Mouse (Mus musculus) liver, adult 2 months (tissue): ENCODE results near the gene Gm3625. TPM values are rescaled to one million over a fixed set of nuclear protein-coding genes. Genes with fewer than 3 reads are reported as not detected.
A peak's percentile ranks its signal among the peaks of the same experiment; 100 is the strongest.

Source experiments
- DNase-seq: peaks from one replicate; pipeline ENCODE4 v3.0.0-alpha.2; 2011; ENCODE audit warnings: low read depth, low spot score; ENCODE audit errors: extremely low read depth
- H3K27ac ChIP-seq: fragments of 200-500 bp; replicated peaks from 2 replicates; pipeline ENCODE4 v1.5.1; 2012; ENCODE audit warnings: low read depth, mild to moderate bottlenecking, control low read depth, inconsistent platforms, low read length; ENCODE audit not compliant: insufficient read depth
- H3K27me3 ChIP-seq: fragments of 200-500 bp; 2 replicates; pipeline ENCODE4 v1.6.1; 2012; ENCODE audit warnings: mild to moderate bottlenecking, moderate library complexity, low read length, inconsistent platforms; ENCODE audit not compliant: control insufficient read depth, insufficient read depth
- H3K36me3 ChIP-seq: fragments of 200-500 bp; 2 replicates; pipeline ENCODE4 v1.6.1; 2012; ENCODE audit warnings: low read length, inconsistent platforms; ENCODE audit not compliant: control insufficient read depth, insufficient read depth
- H3K4me1 ChIP-seq: fragments of 200-500 bp; 2 replicates; pipeline ENCODE4 v1.6.1; 2011; ENCODE audit warnings: low read length; ENCODE audit not compliant: control insufficient read depth, insufficient read depth
- H3K4me3 ChIP-seq: fragments of 200-500 bp; 2 replicates; pipeline ENCODE4 v1.5.1; 2011; ENCODE audit warnings: low read depth, mild to moderate bottlenecking, control low read depth, low read length, moderate library complexity; ENCODE audit not compliant: insufficient read depth
- H3K79me2 ChIP-seq: fragments of 200-500 bp; 2 replicates; pipeline ENCODE4 v1.6.1; 2012; ENCODE audit warnings: inconsistent platforms, mild to moderate bottlenecking, low read length, moderate library complexity; ENCODE audit not compliant: control insufficient read depth, insufficient read depth
- H3K9ac ChIP-seq: fragments of 200-500 bp; 2 replicates; pipeline ENCODE4 v1.6.1; 2012; ENCODE audit warnings: low read depth, mild to moderate bottlenecking, control low read depth, inconsistent platforms, low read length
- CTCF ChIP-seq: fragments of 200-500 bp; IDR thresholded peaks from 2 replicates; pipeline ENCODE4 v1.5.1; 2011; ENCODE audit warnings: low read depth, low read length, control low read depth
- POLR2A ChIP-seq: fragments of 200-500 bp; IDR thresholded peaks from 2 replicates; pipeline ENCODE4 v1.6.1; 2011; ENCODE audit warnings: low read length, control low read depth; ENCODE audit not compliant: insufficient read depth; ENCODE audit errors: extremely low read depth
- WGBS: fragments of 180-500 bp; shearing (Covaris S2); methylation state at CpG from one replicate; pipeline ENCODE4 v1.1.7; 2018; 5-methylcytosine and 5-hydroxymethylcytosine counted together
- polyA plus RNA-seq: library from polyadenylated mRNA; depleted of rRNA; stranded (reverse); fragments of >200 nt; gene quantifications from 2 replicates; pipeline ENCODE4 v1.2.3, GENCODE M21; 2012; rRNA removed
- total RNA-seq: library from RNA; depleted of rRNA; stranded (reverse); fragments of >200 nt; gene quantifications from 2 replicates; pipeline ENCODE4 v1.2.3, GENCODE M21; 2014; rRNA removed

The Gm3625 gene
- total and polyA plus RNA-seq, 2 experiments: not detected

- WGBS: 24% methylated on average over 18 of the region's 18 CpGs
- Histone ChIP-seq H3K4me1 (no peaks in the 10 kb centered on the region), H3K79me2 (no peaks in the 10 kb centered on the region), H3K27me3 (no peaks in the 10 kb centered on the region), H3K9ac (no peak overlapping the region), H3K4me3 (no peak overlapping the region), H3K27ac (no peak overlapping the region), H3K36me3 (no peaks in the 10 kb centered on the region)
- DNase-seq: peak; percentile 39
- TF ChIP-seq POLR2A (no peak), CTCF (peak; percentile 82)
Observed at GRCm38 (mm10) chr12:4548053-4549013, 44.4 kb downstream of the Gm3625 start.

- Histone ChIP-seq H3K79me2 (no peaks in the 10 kb centered on the region), H3K4me1 (no peaks in the 10 kb centered on the region), H3K36me3 (no peaks in the 10 kb centered on the region), H3K9ac (no peak overlapping the region), H3K4me3 (no peak overlapping the region), H3K27me3 (no peaks in the 10 kb centered on the region), H3K27ac (no peak overlapping the region)
- no peak for DNase-seq
- no peak for TF ChIP-seq CTCF
- TF ChIP-seq POLR2A: no peak
- WGBS: 76% methylated on average over 14 of the region's 14 CpGs
Observed at GRCm38 (mm10) chr12:4547557-4547956, 45.2 kb downstream of the Gm3625 start.

- no peaks in the 10 kb centered on the region for H3K79me2 ChIP-seq
- TF ChIP-seq CTCF (no peak), POLR2A (no peak)
- no peak overlapping the region for H3K4me3 ChIP-seq
- no peaks in the 10 kb centered on the region for H3K36me3 ChIP-seq
- H3K4me1 ChIP-seq: no peaks in the 10 kb centered on the region
- H3K9ac ChIP-seq: no peak overlapping the region
- no peaks in the 10 kb centered on the region for H3K27me3 ChIP-seq
- WGBS: 77% methylated on average over 5 of the region's 5 CpGs
- no peak for DNase-seq
- H3K27ac ChIP-seq: no peak overlapping the region
Observed at GRCm38 (mm10) chr12:4546491-4546890, 46.2 kb downstream of the Gm3625 start.

DNA sequence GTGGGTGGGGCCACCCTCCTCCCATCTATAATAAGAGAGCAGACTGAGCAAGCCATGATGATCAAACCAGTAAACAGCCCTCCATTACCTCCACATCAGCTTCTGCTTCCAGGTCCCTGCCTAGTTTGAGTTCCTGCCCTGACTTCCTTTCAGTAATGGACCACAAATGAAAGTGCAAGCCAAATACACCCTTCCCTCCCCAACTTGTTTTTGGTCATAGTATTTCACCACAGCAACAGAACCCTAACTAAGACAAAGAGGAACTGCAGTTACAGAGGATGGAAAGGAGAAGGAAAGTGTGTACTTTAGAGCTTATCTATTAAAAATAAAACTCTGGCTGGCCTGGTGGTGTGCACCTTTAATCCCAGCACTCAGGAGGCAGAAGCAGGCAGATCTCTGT is 47.3 kb downstream of the Gm3625 start:
- DNase-seq: peak; percentile 45

DNA sequence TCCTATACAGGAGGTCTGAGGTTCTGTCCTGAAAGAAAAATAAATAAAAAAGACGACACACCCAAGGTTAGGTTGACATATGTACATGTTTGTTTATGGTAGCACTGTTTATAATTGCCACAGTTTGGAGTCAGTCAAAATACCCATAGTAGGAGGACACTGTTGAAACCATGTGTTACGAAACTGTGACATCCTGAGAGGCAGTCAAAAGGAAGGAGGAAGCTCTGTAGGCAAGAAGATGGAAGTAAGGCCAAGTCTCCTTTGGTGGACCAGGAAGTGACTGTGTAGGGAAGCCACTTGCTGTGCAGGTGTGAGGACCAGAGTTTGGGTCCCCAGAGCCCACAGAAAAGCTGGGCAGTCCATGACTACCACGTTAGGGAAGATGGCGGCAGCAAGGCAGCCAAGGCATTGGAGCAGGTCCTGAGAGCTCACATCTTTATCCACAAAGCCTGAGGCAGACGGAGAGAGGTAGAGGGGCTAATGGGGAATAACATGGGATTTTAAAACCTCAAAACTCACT is 48.3 kb downstream of the Gm3625 start:
- H3K79me2 ChIP-seq: no peaks in the 10 kb centered on the region
- H3K27ac ChIP-seq: no peak overlapping the region
- H3K9ac ChIP-seq: no peak overlapping the region
- H3K4me3 ChIP-seq: no peak overlapping the region
- H3K36me3 ChIP-seq: no peaks in the 10 kb centered on the region
- DNase-seq: peak; percentile 23
- 85% methylated on average over 5 of the region's 5 CpGs for WGBS
- TF ChIP-seq POLR2A: no peak
- no peak for TF ChIP-seq CTCF
- no peaks in the 10 kb centered on the region for H3K27me3 ChIP-seq
- H3K4me1 ChIP-seq: no peaks in the 10 kb centered on the region

More for the DNA sequence above, 47.3 kb downstream of the Gm3625 start:
- H3K27me3 ChIP-seq: no peaks in the 10 kb centered on the region
- no peak overlapping the region for H3K9ac ChIP-seq
- TF ChIP-seq POLR2A (no peak), CTCF (no peak)
- H3K4me3 ChIP-seq: no peak overlapping the region
- H3K79me2 ChIP-seq: no peaks in the 10 kb centered on the region
- no peaks in the 10 kb centered on the region for H3K36me3 ChIP-seq
- no peaks in the 10 kb centered on the region for H3K4me1 ChIP-seq
- H3K27ac ChIP-seq: no peak overlapping the region

Other genes starting within 250 kb of the Gm3625 start
- 9.3 and 12.4 TPM in 2 replicates for gene Ncoa1, start 115.7 kb downstream of the Gm3625 start, total RNA-seq
- gene Ncoa1, start 115.7 kb downstream of the Gm3625 start, polyA plus RNA-seq: 8.0 and 9.3 TPM in 2 replicates
- 25.8 and 26.8 TPM in 2 replicates for gene Itsn2, start 289 bp downstream of the Gm3625 start, total RNA-seq
- 8.4 and 11.6 TPM in 2 replicates for gene Itsn2, start 289 bp downstream of the Gm3625 start, polyA plus RNA-seq
- gene Fam228a, start 145.5 kb upstream of the Gm3625 start, total RNA-seq: 0.28 and 0.67 TPM in 2 replicates
- 0.15 and 0.17 TPM in 2 replicates for gene Fam228a, start 145.5 kb upstream of the Gm3625 start, polyA plus RNA-seq
- 0.37 and 0.60 TPM in 2 replicates for gene Pfn4, start 176.1 kb upstream of the Gm3625 start, total RNA-seq
- gene Pfn4, start 176.1 kb upstream of the Gm3625 start, polyA plus RNA-seq: 0.27 and 0.40 TPM in 2 replicates
- gene Fam228b, start 176.3 kb upstream of the Gm3625 start, total RNA-seq: 1.8 and 1.9 TPM in 2 replicates
- gene Fam228b, start 176.3 kb upstream of the Gm3625 start, polyA plus RNA-seq: 0.81 and 0.87 TPM in 2 replicates
- gene Sf3b6, start 224.6 kb upstream of the Gm3625 start, total RNA-seq: 64.2 and 67.3 TPM in 2 replicates
- gene Sf3b6, start 224.6 kb upstream of the Gm3625 start, polyA plus RNA-seq: 14.3 and 24.2 TPM in 2 replicates
- 0.13 and 0.55 TPM in 2 replicates for gene Fkbp1b, start 248.7 kb upstream of the Gm3625 start, total RNA-seq
- 0.25 and 0.80 TPM in 2 replicates for gene Fkbp1b, start 248.7 kb upstream of the Gm3625 start, polyA plus RNA-seq